Mouse (Mus musculus) heart, embryonic 13.5 days (tissue): ENCODE data around the gene Rnf144b. TPM values are rescaled to one million over a fixed set of nuclear protein-coding genes. Genes with fewer than 3 reads are reported as not detected.

ENCODE experiments used
- ATAC-seq: fragments of 200-750 bp; cut with Nextera tagmentation; 2 replicates; pipeline ENCODE4 v1.8.0; 2017; ENCODE audit warnings: moderate TSS enrichment; ENCODE audit not compliant: insufficient number of reproducible peaks, low FRiP score, low TSS enrichment; ENCODE audit errors: extremely low read depth
- H3K27ac ChIP-seq: fragments of 300-500 bp; sonication (generic); replicated peaks from 2 replicates; pipeline ENCODE4 v1.5.1; 2015; ENCODE audit warnings: moderate library complexity, mild to moderate bottlenecking, inconsistent platforms
- H3K27me3 ChIP-seq: fragments of 300-500 bp; sonication (generic); replicated peaks from 2 replicates; pipeline ENCODE4 v1.6.1; 2015; ENCODE audit warnings: mild to moderate bottlenecking, inconsistent platforms
- H3K36me3 ChIP-seq: fragments of 300-500 bp; sonication (generic); 2 replicates; pipeline ENCODE4 v1.6.1; 2015; ENCODE audit warnings: mild to moderate bottlenecking, inconsistent platforms
- H3K4me1 ChIP-seq: fragments of 300-500 bp; sonication (generic); 2 replicates; pipeline ENCODE4 v1.6.1; 2015; ENCODE audit warnings: inconsistent platforms
- H3K4me2 ChIP-seq: fragments of 300-500 bp; sonication (generic); 2 replicates; pipeline ENCODE4 v1.6.1; 2015; ENCODE audit warnings: inconsistent platforms, mild to moderate bottlenecking, moderate library complexity
- H3K4me3 ChIP-seq: fragments of 300-500 bp; sonication (generic); 2 replicates; pipeline ENCODE4 v1.5.1; 2015; ENCODE audit warnings: moderate library complexity, mild to moderate bottlenecking, inconsistent platforms
- H3K9ac ChIP-seq: fragments of 300-500 bp; sonication (generic); 2 replicates; pipeline ENCODE4 v1.6.1; 2015; ENCODE audit warnings: inconsistent platforms, mild to moderate bottlenecking, moderate library complexity
- H3K9me3 ChIP-seq: fragments of 300-500 bp; sonication (generic); 2 replicates; pipeline ENCODE4 v1.6.1; 2016; ENCODE audit warnings: inconsistent platforms
- whole genome bisulfite sequencing: fragments of 180-500 bp; shearing (Covaris S2); methylation state at CpG from one replicate; pipeline ENCODE4 v1.1.7; 2015; ENCODE audit warnings: mixed read lengths; 5-methylcytosine and 5-hydroxymethylcytosine counted together
- polyA plus RNA-seq: library from polyadenylated mRNA; unstranded; fragments of >200 nt; fragmentation: Nextera tagmentation; extraction: Ambion mirVana; gene quantifications from 2 replicates; pipeline ENCODE4 v1.2.1, GENCODE M21; 2015

Gene Rnf144b
- polyA plus RNA-seq, result 1.4 TPM in 2 replicates

- H3K4me2 ChIP-seq, result peak within 1 kb of the TSS; percentile 94
- WGBS, result 2% methylated on average over 55 of the region's 55 CpGs
- H3K9ac ChIP-seq, result peak within 1 kb of the TSS; percentile 88
- peaks cover 12% of the 10 kb centered on the region; the same call in 1 of the 2 replicates for H3K27me3 ChIP-seq
- peak within 1 kb of the TSS; percentile 76 for H3K4me3 ChIP-seq
- ATAC-seq, result no peak
- peak within 1 kb of the TSS; percentile 70 for H3K27ac ChIP-seq
- H3K9me3 ChIP-seq, result no peaks in the 10 kb centered on the region
- no peaks in the 10 kb centered on the region for H3K36me3 ChIP-seq
- H3K4me1 ChIP-seq, result peaks cover 42% of the 10 kb centered on the region
These were observed at the start of gene Rnf144b for GRCm38 (mm10) chr13:47122537-47123430. TSS of gene Rnf144b (plus strand) at chr13:47122656.

GRCm38 (mm10) chr13:47076156-47076555 lies 46.3 kb upstream of the Rnf144b start:
- H3K4me3 ChIP-seq, result no peak overlapping the region
- no peak overlapping the region for H3K4me2 ChIP-seq
- H3K4me1 ChIP-seq, result no peaks in the 10 kb centered on the region
- H3K27me3 ChIP-seq, result no peaks in the 10 kb centered on the region
- H3K9me3 ChIP-seq, result peaks cover 3% of the 10 kb centered on the region; the same call in 1 of the 2 replicates
- WGBS, result 73% methylated on average over 5 of the region's 5 CpGs
- H3K9ac ChIP-seq, result no peak overlapping the region
- no peak overlapping the region for H3K27ac ChIP-seq
- peaks cover 59% of the 10 kb centered on the region for H3K36me3 ChIP-seq
- no peak for ATAC-seq

- Histone ChIP-seq H3K4me3 (no peak overlapping the region), H3K4me1 (no peaks in the 10 kb centered on the region), H3K27me3 (no peaks in the 10 kb centered on the region), H3K36me3 (peaks cover 64% of the 10 kb centered on the region), H3K9me3 (peaks cover 3% of the 10 kb centered on the region; the same call in 1 of the 2 replicates), H3K4me2 (no peak overlapping the region), H3K27ac (no peak overlapping the region), H3K9ac (no peak overlapping the region)
- ATAC-seq, result no peak
These were observed 45.1 kb upstream of the Rnf144b start for GRCm38 (mm10) chr13:47077367-47077766.

GRCm38 (mm10) chr13:47078799-47079198 lies 43.7 kb upstream of the Rnf144b start:
- no peak for ATAC-seq
- Histone ChIP-seq H3K4me1 (no peaks in the 10 kb centered on the region), H3K9ac (no peak overlapping the region), H3K27me3 (no peaks in the 10 kb centered on the region), H3K36me3 (peaks cover 66% of the 10 kb centered on the region), H3K27ac (no peak overlapping the region), H3K9me3 (peaks cover 3% of the 10 kb centered on the region; the same call in 1 of the 2 replicates), H3K4me3 (no peak overlapping the region), H3K4me2 (no peak overlapping the region)
- 68% methylated on average over 5 of the region's 5 CpGs for WGBS

GRCm38 (mm10) chr13:47080905-47081505 lies 41.5 kb upstream of the Rnf144b start:
- H3K36me3 ChIP-seq, result peaks cover 69% of the 10 kb centered on the region
- H3K9ac ChIP-seq, result no peak overlapping the region
- 87% methylated on average over 4 of the region's 4 CpGs for WGBS
- no peak overlapping the region for H3K4me2 ChIP-seq
- peaks cover 3% of the 10 kb centered on the region; the same call in 1 of the 2 replicates for H3K9me3 ChIP-seq
- H3K27me3 ChIP-seq, result no peaks in the 10 kb centered on the region
- no peak overlapping the region for H3K4me3 ChIP-seq
- no peak for ATAC-seq
- no peaks in the 10 kb centered on the region for H3K4me1 ChIP-seq
- no peak overlapping the region for H3K27ac ChIP-seq

- Histone ChIP-seq H3K4me2 (no peak overlapping the region), H3K9ac (no peak overlapping the region), H3K27me3 (no peaks in the 10 kb centered on the region), H3K9me3 (no peaks in the 10 kb centered on the region), H3K36me3 (peaks cover 81% of the 10 kb centered on the region), H3K27ac (no peak overlapping the region), H3K4me3 (no peak overlapping the region), H3K4me1 (no peaks in the 10 kb centered on the region)
- no peak for ATAC-seq
- 95% methylated on average over 1 of the region's 1 CpGs for WGBS
These were observed 34.0 kb upstream of the Rnf144b start for GRCm38 (mm10) chr13:47088433-47088832.

- WGBS, result 84% methylated on average over 2 of the region's 2 CpGs
- no peaks in the 10 kb centered on the region for H3K9me3 ChIP-seq
- H3K4me1 ChIP-seq, result no peaks in the 10 kb centered on the region
- no peak overlapping the region for H3K27ac ChIP-seq
- peaks cover 83% of the 10 kb centered on the region for H3K36me3 ChIP-seq
- H3K27me3 ChIP-seq, result no peaks in the 10 kb centered on the region
- H3K4me2 ChIP-seq, result no peak overlapping the region
- H3K9ac ChIP-seq, result no peak overlapping the region
- no peak for ATAC-seq
- no peak overlapping the region for H3K4me3 ChIP-seq
These were observed 33.2 kb upstream of the Rnf144b start for GRCm38 (mm10) chr13:47089271-47089670.

- H3K27ac ChIP-seq, result no peak overlapping the region
- H3K4me1 ChIP-seq, result peaks cover 14% of the 10 kb centered on the region
- H3K9ac ChIP-seq, result no peak overlapping the region
- no peak for ATAC-seq
- WGBS, result 92% methylated on average over 2 of the region's 2 CpGs
- no peak overlapping the region for H3K4me3 ChIP-seq
- H3K4me2 ChIP-seq, result no peak overlapping the region
- H3K27me3 ChIP-seq, result no peaks in the 10 kb centered on the region
- no peaks in the 10 kb centered on the region for H3K9me3 ChIP-seq
- peaks cover 89% of the 10 kb centered on the region for H3K36me3 ChIP-seq
These were observed 28.7 kb upstream of the Rnf144b start for GRCm38 (mm10) chr13:47093791-47094190.

- WGBS, result 83% methylated on average over 2 of the region's 2 CpGs
- H3K4me2 ChIP-seq, result no peak overlapping the region
- H3K27ac ChIP-seq, result no peak overlapping the region
- H3K36me3 ChIP-seq, result peaks cover 85% of the 10 kb centered on the region
- no peak overlapping the region for H3K9ac ChIP-seq
- H3K4me1 ChIP-seq, result peaks cover 14% of the 10 kb centered on the region
- ATAC-seq, result no peak
- H3K9me3 ChIP-seq, result no peaks in the 10 kb centered on the region
- H3K4me3 ChIP-seq, result no peak overlapping the region
- no peaks in the 10 kb centered on the region for H3K27me3 ChIP-seq
These were observed 25.9 kb upstream of the Rnf144b start for GRCm38 (mm10) chr13:47096591-47096990.

GRCm38 (mm10) chr13:47099265-47099664 lies 23.2 kb upstream of the Rnf144b start:
- H3K4me2 ChIP-seq, result no peak overlapping the region
- H3K4me3 ChIP-seq, result no peak overlapping the region
- no peak overlapping the region for H3K9ac ChIP-seq
- H3K36me3 ChIP-seq, result peaks cover 76% of the 10 kb centered on the region
- no peak for ATAC-seq
- 73% methylated on average over 7 of the region's 7 CpGs for WGBS
- H3K4me1 ChIP-seq, result peaks cover 30% of the 10 kb centered on the region
- H3K27ac ChIP-seq, result no peak overlapping the region
- no peaks in the 10 kb centered on the region for H3K27me3 ChIP-seq
- H3K9me3 ChIP-seq, result no peaks in the 10 kb centered on the region

GRCm38 (mm10) chr13:47100587-47100986 lies 21.9 kb upstream of the Rnf144b start:
- Histone ChIP-seq H3K4me2 (no peak overlapping the region), H3K36me3 (peaks cover 63% of the 10 kb centered on the region), H3K4me1 (peaks cover 25% of the 10 kb centered on the region), H3K27me3 (no peaks in the 10 kb centered on the region), H3K4me3 (no peak overlapping the region), H3K9me3 (no peaks in the 10 kb centered on the region), H3K27ac (no peak overlapping the region), H3K9ac (no peak overlapping the region)
- ATAC-seq, result no peak
- whole genome bisulfite sequencing, result 90% methylated on average over 2 of the region's 2 CpGs
